Mouse (Mus musculus) liver, adult 2 months (tissue): ENCODE results near the gene Slc26a5. TPM values are rescaled to one million over a fixed set of nuclear protein-coding genes. Genes with fewer than 3 reads are reported as not detected.
A peak's percentile ranks its signal among the peaks of the same experiment; 100 is the strongest.

Experiments used
- DNase-seq: peaks from one replicate; pipeline ENCODE4 v3.0.0-alpha.2; 2011; ENCODE audit warnings: low read depth, low spot score; ENCODE audit errors: extremely low read depth
- H3K27ac ChIP-seq: fragments of 200-500 bp; replicated peaks from 2 replicates; pipeline ENCODE4 v1.5.1; 2012; ENCODE audit warnings: low read depth, mild to moderate bottlenecking, control low read depth, inconsistent platforms, low read length; ENCODE audit not compliant: insufficient read depth
- H3K27me3 ChIP-seq: fragments of 200-500 bp; 2 replicates; pipeline ENCODE4 v1.6.1; 2012; ENCODE audit warnings: mild to moderate bottlenecking, moderate library complexity, low read length, inconsistent platforms; ENCODE audit not compliant: control insufficient read depth, insufficient read depth
- H3K36me3 ChIP-seq: fragments of 200-500 bp; 2 replicates; pipeline ENCODE4 v1.6.1; 2012; ENCODE audit warnings: low read length, inconsistent platforms; ENCODE audit not compliant: control insufficient read depth, insufficient read depth
- H3K4me1 ChIP-seq: fragments of 200-500 bp; 2 replicates; pipeline ENCODE4 v1.6.1; 2011; ENCODE audit warnings: low read length; ENCODE audit not compliant: control insufficient read depth, insufficient read depth
- H3K4me3 ChIP-seq: fragments of 200-500 bp; 2 replicates; pipeline ENCODE4 v1.5.1; 2011; ENCODE audit warnings: low read depth, mild to moderate bottlenecking, control low read depth, low read length, moderate library complexity; ENCODE audit not compliant: insufficient read depth
- H3K79me2 ChIP-seq: fragments of 200-500 bp; 2 replicates; pipeline ENCODE4 v1.6.1; 2012; ENCODE audit warnings: inconsistent platforms, mild to moderate bottlenecking, low read length, moderate library complexity; ENCODE audit not compliant: control insufficient read depth, insufficient read depth
- H3K9ac ChIP-seq: fragments of 200-500 bp; 2 replicates; pipeline ENCODE4 v1.6.1; 2012; ENCODE audit warnings: low read depth, mild to moderate bottlenecking, control low read depth, inconsistent platforms, low read length
- CTCF ChIP-seq: fragments of 200-500 bp; IDR thresholded peaks from 2 replicates; pipeline ENCODE4 v1.5.1; 2011; ENCODE audit warnings: low read depth, low read length, control low read depth
- POLR2A ChIP-seq: fragments of 200-500 bp; IDR thresholded peaks from 2 replicates; pipeline ENCODE4 v1.6.1; 2011; ENCODE audit warnings: low read length, control low read depth; ENCODE audit not compliant: insufficient read depth; ENCODE audit errors: extremely low read depth
- WGBS: fragments of 180-500 bp; shearing (Covaris S2); methylation state at CpG from one replicate; pipeline ENCODE4 v1.1.7; 2018; 5-methylcytosine and 5-hydroxymethylcytosine counted together
- polyA plus RNA-seq: library from polyadenylated mRNA; depleted of rRNA; stranded (reverse); fragments of >200 nt; gene quantifications from 2 replicates; pipeline ENCODE4 v1.2.3, GENCODE M21; 2012
- total RNA-seq: library from RNA; depleted of rRNA; stranded (reverse); fragments of >200 nt; gene quantifications from 2 replicates; pipeline ENCODE4 v1.2.3, GENCODE M21; 2014

Slc26a5 gene
- total and polyA plus RNA-seq, 2 experiments, result not detected

GRCm38 (mm10) chr5:21901411-21901810, 36.0 kb upstream of the Slc26a5 start:
- no peak for TF ChIP-seq POLR2A
- no peak for TF ChIP-seq CTCF
- no peaks in the 10 kb centered on the region for H3K36me3 ChIP-seq
- H3K27ac ChIP-seq, result no peak overlapping the region
- no peaks in the 10 kb centered on the region for H3K79me2 ChIP-seq
- DNase-seq, result no peak
- no peaks in the 10 kb centered on the region for H3K27me3 ChIP-seq
- 74% methylated on average over 12 of the region's 12 CpGs for WGBS
- no peak overlapping the region for H3K9ac ChIP-seq
- H3K4me3 ChIP-seq, result no peak overlapping the region
- no peaks in the 10 kb centered on the region for H3K4me1 ChIP-seq

GRCm38 (mm10) chr5:21900891-21901290, 35.5 kb upstream of the Slc26a5 start:
- WGBS, result 77% methylated on average over 6 of the region's 6 CpGs
- no peak overlapping the region for H3K27ac ChIP-seq
- H3K9ac ChIP-seq, result no peak overlapping the region
- no peak for DNase-seq
- H3K27me3 ChIP-seq, result no peaks in the 10 kb centered on the region
- no peaks in the 10 kb centered on the region for H3K36me3 ChIP-seq
- H3K79me2 ChIP-seq, result no peaks in the 10 kb centered on the region
- no peaks in the 10 kb centered on the region for H3K4me1 ChIP-seq
- H3K4me3 ChIP-seq, result no peak overlapping the region
- no peak for TF ChIP-seq POLR2A
- TF ChIP-seq CTCF, result no peak

- Histone ChIP-seq H3K79me2 (no peaks in the 10 kb centered on the region), H3K9ac (no peak overlapping the region), H3K4me1 (no peaks in the 10 kb centered on the region), H3K36me3 (no peaks in the 10 kb centered on the region), H3K4me3 (no peak overlapping the region), H3K27me3 (no peaks in the 10 kb centered on the region), H3K27ac (no peak overlapping the region)
- DNase-seq, result no peak
- TF ChIP-seq POLR2A, result no peak
- WGBS, result 83% methylated on average over 6 of the region's 6 CpGs
These were observed 33.5 kb upstream of the Slc26a5 start for GRCm38 (mm10) chr5:21898875-21899274.

GRCm38 (mm10) chr5:21896586-21896985, 31.2 kb upstream of the Slc26a5 start:
- Histone ChIP-seq H3K27me3 (no peaks in the 10 kb centered on the region), H3K9ac (no peak overlapping the region), H3K36me3 (no peaks in the 10 kb centered on the region), H3K79me2 (no peaks in the 10 kb centered on the region), H3K4me3 (no peak overlapping the region), H3K27ac (no peak overlapping the region), H3K4me1 (no peaks in the 10 kb centered on the region)
- peak; percentile 13 for DNase-seq
- TF ChIP-seq POLR2A (no peak), CTCF (no peak)
- 31% methylated on average over 14 of the region's 14 CpGs for WGBS

- 88% methylated on average over 3 of the region's 3 CpGs for WGBS
- H3K27ac ChIP-seq, result no peak overlapping the region
- H3K4me1 ChIP-seq, result no peaks in the 10 kb centered on the region
- no peak overlapping the region for H3K9ac ChIP-seq
- no peak overlapping the region for H3K4me3 ChIP-seq
- no peaks in the 10 kb centered on the region for H3K36me3 ChIP-seq
- no peaks in the 10 kb centered on the region for H3K79me2 ChIP-seq
- TF ChIP-seq CTCF (no peak), POLR2A (no peak)
- H3K27me3 ChIP-seq, result no peaks in the 10 kb centered on the region
- DNase-seq, result no peak
These were observed 28.8 kb upstream of the Slc26a5 start for GRCm38 (mm10) chr5:21894168-21894567.

GRCm38 (mm10) chr5:21866750-21867149, 1.3 kb upstream of the Slc26a5 start:
- H3K9ac ChIP-seq, result no peak overlapping the region
- 67% methylated on average over 8 of the region's 8 CpGs for WGBS

More at GRCm38 (mm10) chr5:21866750-21867149, 1.3 kb upstream of the Slc26a5 start:
- Histone ChIP-seq H3K79me2 (no peaks in the 10 kb centered on the region), H3K27ac (no peak overlapping the region), H3K4me3 (no peak overlapping the region), H3K27me3 (peaks cover 6% of the 10 kb centered on the region; the same call in 1 of the 2 replicates), H3K4me1 (no peaks in the 10 kb centered on the region; the same call in 1 of the 2 replicates), H3K36me3 (no peaks in the 10 kb centered on the region)
- TF ChIP-seq POLR2A (no peak), CTCF (no peak)
- DNase-seq, result no peak
